In the genomic region with DNA sequence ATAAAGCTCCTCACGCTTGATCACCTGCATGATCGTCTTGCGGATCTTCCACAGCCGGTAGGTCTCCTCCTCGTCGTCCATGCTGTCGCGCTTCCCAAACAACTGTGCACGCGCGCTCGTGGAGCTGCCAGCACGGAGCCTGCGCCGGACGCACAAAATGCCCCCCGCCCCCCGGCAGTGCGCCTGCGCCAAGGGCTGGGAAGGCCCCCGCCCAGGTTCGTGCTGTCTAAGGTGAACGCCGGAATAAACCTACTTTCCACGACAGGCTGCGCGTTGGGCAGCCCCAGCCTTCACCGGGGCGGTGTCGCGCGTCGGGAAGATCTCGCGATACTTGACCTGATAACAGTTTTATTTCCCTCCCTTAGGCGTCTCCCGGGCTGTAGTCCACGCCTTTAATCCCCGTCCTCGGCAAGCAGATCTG, we compare ENCODE assay signal across 8 mouse cellular contexts. TPM values are rescaled to one million over a fixed set of nuclear protein-coding genes. Genes with fewer than 3 reads are reported as not detected.
A peak's percentile ranks its signal among the peaks of the same experiment; 100 is the strongest.
DNase-seq lines count a peak whose midpoint lies in the region; ATAC-seq lines count a peak whose summit lies in the region.

A gene (minus strand): TSS at position 237 of the 421 bp plus-strand sequence.

- peak within 1 kb of the TSS; percentile 52 for H3K9ac ChIP-seq in hindbrain, embryonic 15.5 days

- H3K4me2 ChIP-seq in hindbrain, embryonic 15.5 days: peak within 1 kb of the TSS; percentile 87

- H3K9me3 ChIP-seq in hindbrain, embryonic 15.5 days: no peaks in the 10 kb centered on the region

- ATAC-seq in hindbrain, embryonic 15.5 days (ENCODE audit: low FRiP score, low read depth): peak; percentile 97

- no peaks in the 10 kb centered on the region for H3K27me3 ChIP-seq in hindbrain, embryonic 15.5 days

- peaks cover 19% of the 10 kb centered on the region for H3K4me1 ChIP-seq in hindbrain, embryonic 15.5 days (replicated peaks)

- WGBS in hindbrain, embryonic 15.5 days: under 1% methylated on average over 40 of the region's 40 CpGs

- peak within 1 kb of the TSS; percentile 59 for H3K27ac ChIP-seq in hindbrain, embryonic 15.5 days (replicated peaks)

- DNase-seq in R1 (ENCODE audit: low read depth, low spot score): peak; percentile 98
- peak; percentile 96 to 97 for DNase-seq in cerebellum, postnatal 25 days
- peak; percentile 97 to 99 for DNase-seq in frontal cortex, postnatal 36 days (ENCODE audit: low spot score in 2 of 2)
- peak; percentile 98 for DNase-seq in left cerebral cortex, adult 11 months (ENCODE audit: low spot score)
- DNase-seq in lung, postnatal 4 days: peak; percentile 98 to 99
- peak; percentile 98 for DNase-seq in retina, postnatal 7 days (ENCODE audit: low read depth, low spot score)
- peak; percentile 89 for DNase-seq in urinary bladder, adult 2 months (ENCODE audit: low spot score)

- peak within 1 kb of the TSS; percentile 52 for H3K4me3 ChIP-seq in hindbrain, embryonic 15.5 days

- peaks cover 27% of the 10 kb centered on the region for H3K36me3 ChIP-seq in hindbrain, embryonic 15.5 days

RNA-seq across cellular contexts. Expression of the gene that starts here (rescaled TPM):
- polyA plus RNA-seq in hindbrain, embryonic 15.5 days (2015; fragmentation: Nextera tagmentation; extraction: Ambion mirVana): 141 and 145 TPM in 2 replicates
- polyA plus RNA-seq in urinary bladder, adult 2 months (2012; rRNA removed): 141 and 178 TPM in 2 replicates

Comparison
In these comparisons a context has a peak if more than half of its experiments do, and no peak if none do; other contexts are left out.
1. Peak in every context shown above with its lines: DNase-seq, ATAC-seq, H3K4me3 ChIP-seq and H3K27ac ChIP-seq.